Mouse (Mus musculus) layer of hippocampus, postnatal 25 days (tissue): ENCODE measurements around the gene Lrrc8a. TPM values are rescaled to one million over a fixed set of nuclear protein-coding genes. Genes with fewer than 3 reads are reported as not detected.

Source experiments
- DNase-seq, 2 experiments: peaks; one replicate each; pipeline ENCODE4 v3.0.0; 2022; ENCODE audit warnings: mixed read lengths in 2 of 2, low spot score in 1 of 2; ENCODE audit errors: extremely low spot score in 1 of 2
- total RNA-seq, 2 experiments: library from RNA; stranded (reverse); gene quantifications; 2 replicates each; pipeline ENCODE4 v1.2.3; 2021

Lrrc8a gene
- 10 to 100 TPM; 57.1 to 60.7 TPM for total RNA-seq

- peak; percentile 99 for DNase-seq
These were observed at the start of gene Lrrc8a for GRCm38 (mm10) chr2:30237199-30237880. Gene Lrrc8a, plus strand, starts transcription at chr2:30237715.

DNA sequence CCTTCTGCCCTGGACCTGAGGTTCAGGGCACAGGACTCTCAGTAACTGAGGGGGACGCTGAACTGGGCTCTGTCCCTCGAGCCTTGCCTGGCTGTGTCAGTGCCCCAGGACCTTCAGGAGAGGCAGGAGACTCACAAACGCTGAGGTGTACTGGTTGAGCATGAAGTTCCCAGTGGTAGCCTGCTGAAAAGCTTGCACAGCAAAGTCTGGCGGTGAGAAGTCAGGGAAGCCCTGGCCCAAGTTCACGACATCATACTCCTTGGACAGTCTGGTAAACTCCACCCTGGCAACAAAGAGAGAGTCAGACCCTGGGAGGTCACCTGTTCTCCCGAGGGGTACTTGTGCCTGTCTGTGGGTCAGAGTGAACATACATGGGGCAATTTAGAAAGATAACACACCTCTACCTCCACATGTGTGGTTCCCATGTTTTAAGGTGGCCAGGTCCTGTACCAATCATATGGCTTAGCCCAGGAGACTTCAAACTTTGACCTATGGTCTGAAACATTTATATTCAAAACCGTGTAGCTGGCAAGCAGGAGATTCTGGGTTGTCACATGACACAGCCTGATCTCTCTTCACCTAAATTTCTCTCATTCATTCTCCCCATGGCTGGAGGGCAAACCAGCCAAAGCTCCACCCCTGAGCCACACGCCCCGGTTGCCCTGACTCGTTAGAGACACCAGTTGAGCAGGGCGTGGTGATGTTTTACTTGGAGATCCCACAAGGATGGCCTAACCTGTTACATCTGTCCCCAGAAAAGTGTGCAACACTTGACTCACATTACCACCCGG lies 45.5 kb upstream of the Lrrc8a start:
- DNase-seq, result no peak

GRCm38 (mm10) chr2:30194656-30195055 lies 42.9 kb upstream of the Lrrc8a start:
- no peak for DNase-seq

DNA sequence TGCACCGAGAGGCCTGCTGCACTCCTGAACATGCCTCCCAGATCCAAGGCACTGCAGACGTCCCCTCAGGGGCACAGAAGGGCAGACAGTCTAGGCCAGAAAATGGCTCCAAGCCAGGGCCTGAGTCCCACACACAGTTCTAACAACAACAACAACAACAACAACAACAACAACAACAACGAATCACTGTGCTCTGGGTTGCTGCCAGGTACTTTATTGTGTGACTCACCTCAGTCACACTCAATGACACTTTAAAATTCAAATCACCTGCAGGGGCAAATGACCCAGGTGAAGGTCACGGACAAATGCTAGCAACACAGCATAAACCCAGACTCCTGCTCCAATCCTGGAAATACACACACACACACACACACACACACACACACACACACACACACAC lies 39.5 kb upstream of the Lrrc8a start:
- DNase-seq, result no peak

- no peak for DNase-seq
These were observed 37.5 kb upstream of the Lrrc8a start for GRCm38 (mm10) chr2:30199984-30200383.

GRCm38 (mm10) chr2:30200388-30200925 lies 37.1 kb upstream of the Lrrc8a start:
- no peak for DNase-seq

- DNase-seq, result peak in 1 of 2 experiments; percentile 6
These were observed 34.1 kb upstream of the Lrrc8a start for GRCm38 (mm10) chr2:30203439-30203838.

DNA sequence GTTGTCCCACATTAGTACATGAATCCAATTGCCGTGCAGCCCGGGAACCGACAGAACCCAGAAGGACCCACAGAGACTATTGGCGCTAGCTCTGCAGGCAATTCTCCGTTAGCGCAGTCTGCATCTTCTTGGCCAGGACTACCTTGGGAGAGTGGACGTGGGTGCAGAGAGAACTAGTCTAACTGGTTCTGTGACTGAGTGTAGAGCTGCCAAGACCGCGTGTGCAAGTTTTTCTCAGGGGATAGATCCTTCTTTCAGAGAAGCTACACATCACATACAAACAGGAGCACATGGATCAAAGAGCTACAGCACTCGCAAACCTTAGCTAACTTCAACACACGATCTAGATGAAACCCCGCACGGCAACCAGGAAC lies 32.3 kb upstream of the Lrrc8a start:
- peak in 1 of 2 experiments; percentile 20 for DNase-seq

GRCm38 (mm10) chr2:30205629-30206357 lies 31.7 kb upstream of the Lrrc8a start, which contains the start of gene Kyat1:
Gene Kyat1, minus strand, starts transcription at chr2:30205847.
- DNase-seq, result peak; percentile 79 to 85

DNA sequence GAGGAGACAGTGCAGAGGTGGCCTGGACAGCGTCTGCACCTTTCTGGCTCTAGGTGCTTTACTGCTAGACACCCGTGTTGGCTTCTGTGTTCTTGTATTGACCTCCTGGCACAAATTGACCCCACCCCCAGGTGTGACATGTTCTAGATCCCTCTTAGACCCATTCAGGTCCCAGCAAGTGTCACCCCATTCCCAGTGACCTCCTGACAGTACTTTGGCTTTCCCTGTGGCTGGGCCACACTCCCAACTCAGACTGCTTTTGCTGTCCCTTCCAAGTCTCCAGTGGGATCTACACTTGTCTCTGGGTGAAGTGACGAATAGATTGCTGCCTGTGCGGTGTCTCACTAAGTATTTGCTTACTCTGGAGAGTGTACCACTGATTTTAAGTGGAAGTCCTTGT lies 30.1 kb upstream of the Lrrc8a start:
- DNase-seq, result no peak

DNA sequence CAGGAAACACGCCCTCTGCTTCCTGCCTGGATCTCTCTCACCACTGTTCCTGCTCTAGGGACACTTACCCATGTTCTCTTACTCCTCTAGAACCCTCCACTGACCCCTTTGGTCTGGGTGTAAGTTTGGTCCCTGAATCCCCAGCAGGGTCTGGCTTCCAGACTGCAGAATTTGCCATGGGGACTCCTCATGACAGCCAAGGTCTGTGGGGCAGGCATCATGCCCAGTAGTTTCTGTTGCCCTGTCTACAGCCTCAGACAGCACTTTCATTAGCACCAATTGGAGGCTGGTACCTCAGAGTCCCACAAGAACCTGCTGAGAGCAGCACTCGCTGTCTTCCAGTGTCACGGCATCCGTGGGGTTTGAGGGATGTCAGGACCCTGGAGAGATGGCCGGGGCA lies 29.6 kb upstream of the Lrrc8a start:
- DNase-seq, result no peak

GRCm38 (mm10) chr2:30211408-30212168 lies 25.9 kb upstream of the Lrrc8a start:
- no peak for DNase-seq

DNA sequence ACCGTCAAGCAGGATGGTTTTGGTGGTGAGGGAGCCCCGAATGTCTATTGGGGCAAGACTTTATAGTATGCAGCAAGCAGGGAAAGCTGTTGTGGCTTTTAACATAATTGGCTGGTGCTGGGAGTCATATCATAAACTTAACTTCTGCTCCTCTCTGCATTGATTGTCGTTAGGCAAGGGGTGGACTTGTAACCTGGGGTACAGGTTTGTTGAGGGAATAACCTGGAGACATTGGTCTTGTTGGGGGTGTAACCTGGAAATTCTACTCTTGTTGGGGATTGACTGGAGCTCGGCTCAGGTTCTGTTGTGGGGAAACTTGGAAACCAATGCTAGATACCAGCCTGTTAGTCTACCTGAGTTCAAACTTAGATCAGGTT lies 25.4 kb upstream of the Lrrc8a start:
- DNase-seq, result no peak

DNA sequence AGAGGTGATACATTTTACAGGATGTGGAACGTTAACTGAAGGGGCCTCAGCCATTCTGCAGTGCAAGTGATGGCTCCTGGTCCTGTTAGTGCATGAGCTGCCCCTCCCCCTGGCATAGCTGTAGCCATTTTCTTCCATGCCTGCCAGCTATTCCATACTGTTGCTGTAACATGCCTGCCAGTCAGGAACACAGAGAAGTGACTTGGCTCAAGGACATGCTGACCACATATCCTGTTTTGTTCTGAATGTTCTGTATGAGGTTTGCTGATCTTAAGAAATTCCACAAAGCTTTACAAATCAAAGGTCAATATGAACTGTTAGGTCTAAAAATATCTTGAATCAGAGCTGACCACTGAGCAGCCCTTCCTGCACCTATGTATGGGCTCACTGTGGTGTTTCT lies 24.6 kb upstream of the Lrrc8a start:
- DNase-seq, result no peak

DNA sequence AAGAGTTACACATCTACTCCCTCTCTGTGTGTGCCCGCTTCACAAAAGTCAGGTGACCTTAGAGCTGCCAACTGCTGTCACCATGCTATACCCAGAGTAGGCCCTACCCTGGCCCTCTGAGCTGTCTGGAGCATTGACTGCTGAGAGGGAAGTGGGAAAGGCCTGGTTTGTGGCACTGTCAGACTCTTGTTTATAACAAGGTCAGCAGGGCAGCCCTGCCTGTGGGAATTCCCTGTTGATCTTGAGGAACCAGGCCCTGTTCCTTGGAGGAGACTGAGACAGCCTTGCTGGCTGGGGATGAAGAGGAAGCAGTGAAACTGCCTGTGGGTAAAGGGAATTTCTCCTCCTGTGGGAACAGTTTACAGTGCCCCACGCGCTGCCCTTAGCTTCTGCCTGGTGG lies 22.8 kb upstream of the Lrrc8a start:
- no peak for DNase-seq

DNA sequence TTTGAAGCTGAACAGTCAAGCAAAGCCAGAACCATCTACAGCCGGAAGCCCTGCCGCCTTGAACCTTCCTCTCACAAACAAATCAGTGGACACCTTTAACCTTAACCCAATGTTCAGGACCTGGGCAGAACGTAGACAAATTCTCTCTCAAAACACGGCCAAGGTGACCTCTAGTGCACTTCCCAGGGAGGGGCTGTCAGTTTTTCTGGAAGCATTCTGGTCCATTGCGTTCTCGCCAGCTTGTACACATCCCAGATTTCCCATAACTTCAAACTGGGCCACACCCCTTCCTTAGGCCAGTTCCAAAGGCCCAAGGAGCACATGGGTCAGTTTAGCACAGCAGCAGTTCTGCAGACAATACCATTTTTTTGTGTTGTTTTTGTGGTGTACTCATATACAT lies 22.0 kb upstream of the Lrrc8a start:
- DNase-seq, result no peak

DNA sequence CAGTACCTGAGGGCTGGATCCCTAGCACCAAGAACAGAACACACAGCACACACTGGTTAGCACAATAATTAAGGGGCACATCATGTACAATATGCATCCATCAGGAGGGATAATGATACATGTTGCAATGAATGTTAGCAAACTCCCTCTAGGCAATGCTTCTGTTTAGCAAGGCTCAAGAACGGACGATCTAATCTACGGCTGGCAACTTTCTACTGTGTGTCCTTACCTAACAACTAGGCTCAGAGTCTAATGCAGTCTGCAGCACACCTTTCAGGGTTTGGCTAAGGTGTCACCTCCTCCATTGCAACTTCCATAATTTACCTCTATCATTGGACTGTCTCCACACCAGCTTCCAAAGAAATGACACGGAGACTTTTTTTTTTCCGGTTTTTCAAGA lies 21.2 kb upstream of the Lrrc8a start:
- DNase-seq, result no peak

DNA sequence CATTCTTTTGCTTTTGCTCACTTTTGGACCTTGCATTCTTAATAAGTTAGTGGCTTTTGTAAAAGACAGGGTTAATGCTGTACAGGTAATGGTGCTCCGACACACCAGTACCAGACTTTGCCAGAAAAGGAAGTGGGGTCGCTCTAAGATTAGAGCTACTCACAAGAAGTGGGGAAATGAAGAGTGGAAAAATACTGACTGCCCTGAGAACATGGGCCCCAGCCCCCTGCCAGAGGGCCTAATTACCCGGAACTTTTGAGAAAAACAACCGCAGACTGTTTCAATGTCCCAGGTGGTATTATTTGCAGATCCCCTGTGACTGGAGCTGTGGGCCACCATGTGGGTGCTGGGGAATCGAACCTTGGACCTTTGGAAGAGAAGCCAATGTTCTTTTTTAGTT lies 1.9 kb upstream of the Lrrc8a start:
- DNase-seq, result no peak

- DNase-seq, result no peak
These were observed 903 bp upstream of the Lrrc8a start for GRCm38 (mm10) chr2:30236426-30237198.

DNA sequence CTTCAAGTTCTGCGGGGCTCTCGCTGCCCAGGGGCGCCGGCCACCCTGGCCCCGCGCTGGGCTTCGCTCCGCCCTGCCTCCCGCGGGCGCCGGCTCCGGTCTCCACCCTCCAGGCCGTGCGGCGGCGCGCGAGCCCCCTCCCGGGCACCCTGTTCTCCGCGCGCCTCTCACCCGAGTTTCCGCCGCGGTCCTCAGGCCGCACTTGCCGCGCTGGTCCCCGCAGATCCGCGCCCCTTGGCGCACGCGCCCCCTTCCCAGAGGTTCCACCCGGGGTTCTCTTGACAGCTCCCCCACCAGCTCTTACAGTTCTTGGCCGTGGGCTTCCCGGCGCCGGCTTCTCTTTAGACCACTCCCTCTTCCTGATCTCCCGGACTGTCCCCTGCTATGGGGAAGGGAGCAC lies 366 bp downstream of the Lrrc8a start:
- DNase-seq, result peak; percentile 40 to 54
